ENCODE assay signal across 9 mouse cellular contexts in the genomic region with DNA sequence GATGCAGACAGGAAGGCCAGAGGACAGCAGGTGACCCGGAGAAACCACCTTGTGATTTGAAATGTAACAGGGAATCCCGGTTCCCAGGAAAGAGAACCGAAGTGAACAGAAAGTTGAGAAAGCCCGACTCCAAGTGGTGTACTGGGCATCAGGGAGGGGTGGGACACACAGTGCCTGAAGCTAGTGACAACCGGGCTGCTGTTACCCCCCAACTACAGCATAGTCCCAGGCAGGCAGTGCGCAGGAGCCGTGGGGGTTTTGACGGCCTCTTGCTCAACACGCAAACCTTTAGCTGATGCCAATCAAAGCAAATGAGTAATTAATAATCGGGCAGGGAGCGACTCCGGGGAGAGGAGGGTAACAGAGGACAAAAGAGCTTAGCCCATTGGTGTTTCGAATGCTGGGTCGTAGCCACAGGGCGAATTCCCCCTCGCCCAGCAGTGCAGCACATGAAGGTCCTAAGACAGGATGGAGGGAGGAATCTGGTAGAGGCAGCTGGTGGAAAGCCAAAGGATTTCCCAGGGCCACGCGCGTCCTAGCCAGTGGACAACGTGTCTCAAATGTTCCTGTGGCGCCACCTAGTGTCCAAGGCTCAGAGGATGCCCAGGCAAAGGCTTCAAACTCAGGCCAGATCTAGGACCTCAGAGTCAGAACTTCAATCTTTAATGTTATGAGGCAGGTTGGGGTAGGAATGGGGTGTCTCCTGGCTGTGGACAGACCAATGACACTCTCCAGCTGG.
DNase-seq lines count a peak whose midpoint lies in the region; ATAC-seq and TF ChIP-seq lines count a peak whose summit lies in the region.
"Had no signal": no experiment of that assay in that cellular context is flagged by ENCODE, and none has a peak within 500 bp of the region (broad histone marks: within the 10 kb centered on the region; RNA-seq: fewer than 3 reads in every experiment).

No protein-coding gene starts in this region.

- no peak overlapping the region for H3K9ac ChIP-seq in CH12.LX (ENCODE audit: insufficient read depth, low read depth)
- 0 out of 2 replicates have a peak overlapping the region, but pooled peaks have one; percentile 26 for H3K9ac ChIP-seq in forebrain, embryonic 12.5 days
- no peak overlapping the region for H3K9ac ChIP-seq in heart, postnatal 0 days (replicated peaks; ENCODE audit: low read depth, low read length)
- no peak overlapping the region for H3K9ac ChIP-seq in liver, embryonic 14.5 days (replicated peaks)
- H3K9ac ChIP-seq in neural tube, embryonic 13.5 days, result peak overlapping the region; percentile 55

- H3K4me1 ChIP-seq in CH12.LX (ENCODE audit: control insufficient read depth in 1 of 2, insufficient read depth in 2 of 2), result peaks cover 7 to 19% of the 10 kb centered on the region in 2 experiments
- H3K4me1 ChIP-seq in forebrain, embryonic 12.5 days, result peaks cover 5% of the 10 kb centered on the region
- peaks cover 9% of the 10 kb centered on the region; the same call in 1 of the 2 replicates for H3K4me1 ChIP-seq in heart, postnatal 0 days (ENCODE audit: control insufficient read depth, insufficient read depth)
- H3K4me1 ChIP-seq in liver, embryonic 14.5 days (replicated peaks; ENCODE audit: control insufficient read depth in 2 of 2, insufficient read depth in 2 of 2, low read length in 1 of 2), result peaks cover 0 to 9% of the 10 kb centered on the region in 2 experiments; a peak in 2 of 4 replicates
- H3K4me1 ChIP-seq in neural tube, embryonic 13.5 days (replicated peaks), result peaks cover 6% of the 10 kb centered on the region; the same call in 1 of the 2 replicates

- H3K27me3 ChIP-seq in CH12.LX (replicated peaks), result no peaks in the 10 kb centered on the region
- H3K27me3 ChIP-seq in forebrain, embryonic 12.5 days, result peaks cover 9% of the 10 kb centered on the region
- no peaks in the 10 kb centered on the region for H3K27me3 ChIP-seq in heart, postnatal 0 days (ENCODE audit: control insufficient read depth, insufficient read depth, low read length)
- no peaks in the 10 kb centered on the region for H3K27me3 ChIP-seq in liver, embryonic 14.5 days (ENCODE audit: control insufficient read depth, insufficient read depth, low read length)
- H3K27me3 ChIP-seq in neural tube, embryonic 13.5 days, result no peaks in the 10 kb centered on the region

- in situ Hi-C loops in CH12.LX (cut with MboI; ENCODE audit: low pct_ligation_motif_present, low pct_unique_long_range_greater_than_20kb, low sequenced_read_pairs), result loop anchor here (25.0 kb wide), 1 partner anchor 787 kb away; no protein-coding TSS in a partner anchor

- WGBS in forebrain, embryonic 12.5 days, result 29% methylated on average over 21 of the region's 21 CpGs
- 39% methylated on average over 21 of the region's 21 CpGs for WGBS in heart, postnatal 0 days
- 39% methylated on average over 21 of the region's 21 CpGs for WGBS in liver, embryonic 14.5 days (ENCODE audit: insufficient replicate concordance)
- WGBS in neural tube, embryonic 13.5 days, result 37% methylated on average over 21 of the region's 21 CpGs

- TF ChIP-seq EP300 in CH12.LX (IDR thresholded peaks at IDR 0.05; ENCODE audit: low read length), result no peak
- no peak for TF ChIP-seq EP300 in heart, postnatal 0 days (IDR thresholded peaks at IDR 0.05; ENCODE audit: low read depth)
- TF ChIP-seq EP300 in liver, embryonic 14.5 days (IDR thresholded peaks at IDR 0.05; ENCODE audit: low read depth), result no peak

- peak; percentile 91 for DNase-seq in CH12.LX (ENCODE audit: extremely low read depth)
- peak; percentile 66 for DNase-seq in c-Kit-positive CD71-positive TER-119-positive erythroid progenitor cells, embryonic 14.5 days (ENCODE audit: low spot score)
- peak; percentile 81 for DNase-seq in heart, postnatal 0 days (ENCODE audit: low spot score)
- DNase-seq in kidney, postnatal 36 days, result peak; percentile 77 to 93
- peak; percentile 37 to 52 (median 42) for DNase-seq in liver, embryonic 14.5 days (ENCODE audit: low read depth in 3 of 3, low spot score in 3 of 3)
- DNase-seq in telencephalon, adult 2 months (ENCODE audit: low read depth, low spot score), result peak; percentile 42

- peak; percentile 74 to 98 for TF ChIP-seq CTCF in CH12.LX (conservative IDR thresholded peaks at IDR 0.05 in 1 of 2, IDR thresholded peaks at IDR 0.05 in 1 of 2; ENCODE audit: low read depth in 2 of 2, low read length in 2 of 2)
- peak; percentile 84 for TF ChIP-seq CTCF in heart, postnatal 0 days (IDR thresholded peaks at IDR 0.05; ENCODE audit: low read depth)
- TF ChIP-seq CTCF in liver, embryonic 14.5 days (IDR thresholded peaks at IDR 0.05; ENCODE audit: low read depth), result peak; percentile 91

- peak; percentile 97 for TF ChIP-seq RAD21 in CH12.LX (IDR thresholded peaks at IDR 0.05; ENCODE audit: low read depth, low read length)

- no peaks in the 10 kb centered on the region for H3K36me3 ChIP-seq in CH12.LX (replicated peaks in 1 of 2; ENCODE audit: control insufficient read depth in 1 of 2, insufficient read depth in 1 of 2, low read length in 1 of 2)
- no peaks in the 10 kb centered on the region for H3K36me3 ChIP-seq in forebrain, embryonic 12.5 days (replicated peaks)
- no peaks in the 10 kb centered on the region for H3K36me3 ChIP-seq in heart, postnatal 0 days (replicated peaks; ENCODE audit: control insufficient read depth, insufficient read depth, low read length)
- H3K36me3 ChIP-seq in liver, embryonic 14.5 days (replicated peaks; ENCODE audit: control insufficient read depth, insufficient read depth, low read depth), result no peaks in the 10 kb centered on the region
- H3K36me3 ChIP-seq in neural tube, embryonic 13.5 days, result no peaks in the 10 kb centered on the region

- no peaks in the 10 kb centered on the region for H3K9me3 ChIP-seq in CH12.LX (replicated peaks; ENCODE audit: low read length)
- H3K9me3 ChIP-seq in forebrain, embryonic 12.5 days, result no peaks in the 10 kb centered on the region; the same call in 1 of the 2 replicates
- H3K9me3 ChIP-seq in heart, postnatal 0 days (replicated peaks; ENCODE audit: control insufficient read depth, low read length), result no peaks in the 10 kb centered on the region
- H3K9me3 ChIP-seq in liver, embryonic 14.5 days (ENCODE audit: control insufficient read depth, low read length), result no peaks in the 10 kb centered on the region
- H3K9me3 ChIP-seq in neural tube, embryonic 13.5 days, result no peaks in the 10 kb centered on the region

- H3K79me2 ChIP-seq in CH12.LX (replicated peaks; ENCODE audit: control insufficient read depth, extremely low read depth, insufficient read depth, poor library complexity, severe bottlenecking), result no peaks in the 10 kb centered on the region

- TF ChIP-seq POLR2A in CH12.LX (IDR thresholded peaks at IDR 0.05; ENCODE audit: low read depth, low read length), result no peak

- peak; percentile 84 for ATAC-seq in forebrain, embryonic 12.5 days (ENCODE audit: low FRiP score)
- peak; percentile 81 for ATAC-seq in heart, postnatal 0 days (ENCODE audit: insufficient read depth, low read depth)
- peak; percentile 45 for ATAC-seq in liver, embryonic 14.5 days (ENCODE audit: insufficient read depth)
- peak; percentile 83 for ATAC-seq in neural tube, embryonic 13.5 days (ENCODE audit: low read depth)

- dilution Hi-C loops in CH12.LX (cut with MboI; ENCODE audit: extremely low pct_ligation_motif_present, extremely low pct_unique_long_range_greater_than_20kb, low sequenced_read_pairs), result no loop called here

- H3K27ac ChIP-seq in CH12.LX (ENCODE audit: insufficient read depth, low read depth), result no peak overlapping the region
- H3K27ac ChIP-seq in forebrain, embryonic 12.5 days, result no peak overlapping the region
- peak overlapping the region; percentile 23; the same call in 1 of the 2 replicates for H3K27ac ChIP-seq in heart, postnatal 0 days (ENCODE audit: low read depth)
- no peak overlapping the region for H3K27ac ChIP-seq in liver, embryonic 14.5 days
- H3K27ac ChIP-seq in neural tube, embryonic 13.5 days (replicated peaks), result no peak overlapping the region
- H3K27ac ChIP-seq: macrophage had no signal

- H3K4me2 ChIP-seq in CH12.LX (ENCODE audit: insufficient read depth, low read depth, poor library complexity, severe bottlenecking), result no peak overlapping the region
- H3K4me2 ChIP-seq in forebrain, embryonic 12.5 days, result peak overlapping the region; percentile 52
- H3K4me2 ChIP-seq in heart, postnatal 0 days (ENCODE audit: low read depth, low read length), result peak overlapping the region; percentile 41
- peak overlapping the region; percentile 29; the same call in 1 of the 2 replicates for H3K4me2 ChIP-seq in liver, embryonic 14.5 days (ENCODE audit: low read depth)
- peak overlapping the region; percentile 54 for H3K4me2 ChIP-seq in neural tube, embryonic 13.5 days

- no peak overlapping the region for H3K4me3 ChIP-seq in CH12.LX (replicated peaks in 1 of 3; ENCODE audit: low read depth in 2 of 3, low read length in 2 of 3, poor library complexity in 1 of 3)
- peak overlapping the region; percentile 18 for H3K4me3 ChIP-seq in forebrain, embryonic 12.5 days (replicated peaks)
- no peak overlapping the region; the same call in 1 of the 2 replicates for H3K4me3 ChIP-seq in heart, postnatal 0 days (ENCODE audit: low read depth, low read length)
- no peak overlapping the region for H3K4me3 ChIP-seq in liver, embryonic 14.5 days (ENCODE audit: insufficient read depth in 1 of 2, low read depth in 2 of 2, low read length in 2 of 2)
- H3K4me3 ChIP-seq in neural tube, embryonic 13.5 days, result peak overlapping the region; percentile 29

TF ChIP-seq in CH12.LX, 34 proteins besides CTCF, POLR2A, EP300 and RAD21 (continues in another document):
- TF ChIP-seq KAT2A (IDR thresholded peaks at IDR 0.05; ENCODE audit: insufficient replicate concordance, low read length), result no peak
- TF ChIP-seq TCF12 (IDR thresholded peaks at IDR 0.05; ENCODE audit: low read depth, low read length), result 0 out of 2 replicates have a peak, but pooled peaks have one; percentile 14
- 0 out of 2 replicates have a peak, but pooled peaks have one; percentile 68 for TF ChIP-seq MEF2A (IDR thresholded peaks at IDR 0.05; ENCODE audit: borderline replicate concordance, low read depth, low read length)
- no peak for TF ChIP-seq USF2 (conservative IDR thresholded peaks at IDR 0.05; ENCODE audit: low read depth, low read length)
- peak; percentile 86 for TF ChIP-seq MYC (IDR thresholded peaks at IDR 0.05; ENCODE audit: low read depth, low read length)
- no peak for TF ChIP-seq MAZ (IDR thresholded peaks at IDR 0.05; ENCODE audit: low read depth, low read length)
- peak; percentile 68 for TF ChIP-seq MAX (IDR thresholded peaks at IDR 0.05; ENCODE audit: low read length)
- TF ChIP-seq USF1 (IDR thresholded peaks at IDR 0.05; ENCODE audit: low read depth, low read length), result no peak
- TF ChIP-seq JUN (IDR thresholded peaks at IDR 0.05; ENCODE audit: insufficient read depth, low read depth, low read length), result no peak
- no peak for TF ChIP-seq JUND (conservative IDR thresholded peaks at IDR 0.05; ENCODE audit: low read depth, low read length)
- TF ChIP-seq IRF4 (IDR thresholded peaks at IDR 0.05; ENCODE audit: low read depth, low read length), result peak; percentile 61; the same call in 1 of the 2 replicates
- TF ChIP-seq HCFC1 (IDR thresholded peaks at IDR 0.05; ENCODE audit: low read depth, low read length), result no peak
- no peak for TF ChIP-seq ELF1 (IDR thresholded peaks at IDR 0.05; ENCODE audit: low read depth, low read length)
- no peak for TF ChIP-seq SIN3A (IDR thresholded peaks at IDR 0.05; ENCODE audit: low read length)

Comparison
In these comparisons a context has a peak if more than half of its experiments do, and no peak if none do; other contexts are left out.
1. H3K4me3 ChIP-seq: peak in forebrain, embryonic 12.5 days (single experiment) and neural tube, embryonic 13.5 days (single experiment); none in CH12.LX (0 of 3), heart, postnatal 0 days (single experiment) and liver, embryonic 14.5 days (0 of 2).
2. H3K9ac ChIP-seq: peak in forebrain, embryonic 12.5 days (single experiment) and neural tube, embryonic 13.5 days (single experiment); none in CH12.LX (single experiment), heart, postnatal 0 days (single experiment) and liver, embryonic 14.5 days (single experiment).
3. Peak in every context shown above with its lines, with median percentiles within 50 percentile points of each other: DNase-seq, CTCF ChIP-seq and ATAC-seq.